Mouse (Mus musculus) stomach, postnatal 0 days (tissue): ENCODE measurements around the gene Iqch.

Experiments
- CTCF ChIP-seq: IDR thresholded peaks from 2 replicates; pipeline ENCODE4 v1.5.1; 2016; ENCODE audit warnings: antibody characterized with exemption, low read depth, mild to moderate bottlenecking, moderate library complexity
- EP300 ChIP-seq: optimal IDR thresholded peaks from 2 replicates; pipeline ENCODE3; 2016; ENCODE audit warnings: antibody characterized with exemption

DNA sequence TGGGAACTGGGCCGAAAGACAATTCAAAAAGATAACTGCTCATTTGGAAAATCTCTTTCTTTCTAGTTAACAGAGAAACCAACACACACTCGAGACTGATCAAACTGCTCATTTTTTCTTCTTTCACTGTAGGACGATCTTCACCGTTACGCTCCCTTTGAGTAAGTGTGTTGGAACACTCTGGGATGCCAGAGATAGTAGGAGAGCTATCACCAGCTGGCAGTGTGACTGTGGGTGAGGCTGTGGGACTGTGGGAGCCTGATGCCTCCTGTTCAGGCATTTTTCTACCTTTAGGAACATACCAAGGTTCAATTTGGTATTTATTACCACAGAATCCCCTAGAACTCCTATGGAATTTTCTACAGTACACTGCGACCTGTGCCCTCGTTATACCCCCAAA lies 206.7 kb downstream of the Iqch start:
- TF ChIP-seq CTCF (no peak), EP300 (no peak)
